Mouse (Mus musculus): ENCODE measurements around the gene Hoxd9.

DNA sequence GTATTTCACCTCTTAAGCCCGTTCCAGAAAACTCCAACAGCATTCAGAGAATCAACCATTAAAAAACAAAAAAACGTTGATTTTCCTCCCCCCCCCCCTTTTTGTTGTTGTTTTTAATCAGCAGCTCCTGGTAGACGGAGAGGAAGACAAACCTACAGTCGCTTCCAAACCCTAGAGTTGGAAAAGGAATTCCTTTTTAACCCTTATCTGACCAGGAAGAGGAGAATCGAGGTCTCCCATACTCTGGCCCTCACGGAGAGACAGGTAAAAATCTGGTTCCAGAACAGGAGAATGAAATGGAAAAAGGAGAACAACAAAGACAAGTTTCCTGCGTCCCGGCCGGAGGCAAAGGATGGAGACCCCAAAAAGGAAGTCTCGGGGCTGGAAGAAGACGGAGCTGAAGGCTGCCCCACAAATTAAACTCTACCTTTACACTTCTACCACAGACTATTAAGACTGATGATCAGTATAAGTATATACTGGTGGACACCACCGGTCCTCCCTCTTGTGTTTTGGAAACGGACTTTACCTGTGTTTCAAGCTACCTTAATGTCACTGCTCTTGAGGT, 8.9 kb downstream of the Hoxd9 start:
- TF ChIP-seq CTCF (IDR thresholded peaks at IDR 0.05; ENCODE audit: low read depth) (no peak), EP300 (optimal IDR thresholded peaks at IDR 0.05) (no peak)
